ENCODE assay signal across 11 mouse cellular contexts in genomic region chr5:62466802-62467201, GRCm38 (mm10).
"Had no signal": no experiment of that assay in that cellular context is flagged by ENCODE, and none has a peak within 500 bp of the region (broad histone marks: within the 10 kb centered on the region; RNA-seq: fewer than 3 reads in every experiment).

No protein-coding gene starts in this region.

- H3K4me2 ChIP-seq: limb, embryonic 13.5 days; midbrain, embryonic 12.5 days; neural tube, embryonic 12.5 days had no signal

- H3K27me3 ChIP-seq: limb, embryonic 13.5 days; midbrain, embryonic 12.5 days; neural tube, embryonic 12.5 days had no signal

- H3K27ac ChIP-seq: limb, embryonic 13.5 days; liver, embryonic 14.5 days; midbrain, embryonic 12.5 days; neural tube, embryonic 12.5 days had no signal

- DNase-seq: kidney, adult 8-10 months; kidney, postnatal 4 days; layer of hippocampus, postnatal 36 days; left cerebral cortex, postnatal 4 days; lung, adult 18-20 months; thymus, adult 18-20 months; thymus, postnatal 14 days had no signal

- H3K36me3 ChIP-seq: limb, embryonic 13.5 days; midbrain, embryonic 12.5 days; neural tube, embryonic 12.5 days had no signal

- H3K4me1 ChIP-seq: limb, embryonic 13.5 days; midbrain, embryonic 12.5 days; neural tube, embryonic 12.5 days had no signal

- H3K9ac ChIP-seq: limb, embryonic 13.5 days; liver, embryonic 14.5 days; midbrain, embryonic 12.5 days; neural tube, embryonic 12.5 days had no signal

- H3K9me3 ChIP-seq: limb, embryonic 13.5 days; midbrain, embryonic 12.5 days; neural tube, embryonic 12.5 days had no signal

- H3K4me3 ChIP-seq: limb, embryonic 13.5 days; midbrain, embryonic 12.5 days; neural tube, embryonic 12.5 days had no signal
